Mouse (Mus musculus) c-Kit-positive CD71-negative TER-119-negative erythroid progenitor cells, embryonic 14.5 days (primary cell): ENCODE data around the gene Clec4d.
"Not testable (repeated sequence)": the region's sequence is repeated elsewhere in the genome, so short reads cannot be mapped to it uniquely, and the experiment has no call there.

Source experiments
- DNase-seq: peaks from one replicate; pipeline ENCODE4 v3.0.0-alpha.2; 2013; ENCODE audit warnings: low read depth

Clec4d gene

DNA sequence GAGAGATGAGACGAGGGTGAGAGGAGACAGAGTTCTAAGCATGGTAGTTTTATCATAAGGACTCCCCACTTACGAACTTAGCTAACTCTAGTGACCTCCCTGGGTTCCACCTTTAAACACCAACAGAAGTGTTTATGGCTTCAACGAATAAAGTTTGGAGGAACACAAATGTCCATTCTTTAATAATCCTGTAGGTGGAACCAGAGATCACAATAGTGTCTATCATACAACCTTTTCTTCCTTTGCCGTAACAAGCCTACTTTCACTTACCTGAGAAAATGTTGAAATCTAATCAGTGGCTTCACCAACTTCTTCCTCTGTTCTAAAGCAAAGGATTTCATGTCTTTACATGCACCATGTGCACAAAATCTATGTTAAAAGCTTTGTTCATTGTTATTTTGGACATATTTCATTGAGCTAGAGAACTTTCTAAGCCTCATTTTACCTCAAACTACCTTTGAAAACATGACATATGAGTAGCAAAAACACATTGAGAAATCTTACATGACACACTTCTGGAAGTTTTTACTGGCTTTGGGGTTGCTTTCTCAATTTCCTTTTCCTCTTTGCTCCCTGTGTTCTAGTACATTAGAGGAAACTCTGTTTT, at the start of gene Clec4d:
Gene Clec4d (plus strand): TSS at position 557 of the 607 bp plus-strand sequence.
- peak; percentile 41 for DNase-seq

GRCm38 (mm10) chr6:123227519-123228166, 34.3 kb upstream of the Clec4d start:
- DNase-seq, result no peak

- no peak for DNase-seq
Measured at GRCm38 (mm10) chr6:123229644-123230043, 32.3 kb upstream of the Clec4d start, which contains the start of gene Clec4n. Clec4n (plus strand) TSS chr6:123229843.

DNA sequence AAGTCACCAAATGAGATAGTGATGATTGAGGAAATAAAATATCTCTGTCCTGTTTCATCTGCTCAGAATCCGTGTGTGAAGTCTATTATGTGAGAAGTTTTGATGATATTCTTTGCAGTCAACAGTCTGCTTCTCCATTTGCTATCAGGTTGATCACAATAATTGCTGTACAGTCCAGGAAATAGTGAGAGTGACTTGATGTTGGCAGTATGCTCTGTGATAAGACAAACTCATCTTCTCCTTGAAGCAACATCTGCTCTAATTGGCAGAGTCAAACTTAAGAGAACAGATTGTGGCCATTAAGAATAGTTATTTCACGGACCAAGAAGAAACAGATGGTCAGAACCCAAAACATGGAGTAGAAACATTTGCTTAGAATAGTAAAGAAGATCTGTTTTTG, 30.8 kb upstream of the Clec4d start:
- no peak for DNase-seq

DNA sequence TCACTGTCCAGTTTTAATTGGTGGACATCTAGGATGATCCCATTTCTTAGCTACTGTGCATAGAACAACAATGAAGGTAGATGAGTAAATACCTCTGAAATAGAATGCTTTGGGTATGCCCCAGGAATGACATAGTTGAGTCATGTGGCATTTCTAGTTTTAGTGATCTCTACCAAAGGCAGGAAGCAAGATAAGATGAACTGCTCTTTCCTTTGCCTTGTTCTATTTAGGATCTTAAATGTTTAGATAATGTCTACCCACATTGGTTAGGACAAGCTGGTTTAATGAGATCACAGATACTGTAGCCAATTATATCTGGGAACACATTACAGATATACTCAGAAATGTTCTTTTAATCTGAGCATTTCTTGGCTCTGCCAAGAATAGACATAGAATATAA, 24.3 kb upstream of the Clec4d start:
- no peak for DNase-seq

GRCm38 (mm10) chr6:123244201-123244600, 17.7 kb upstream of the Clec4d start:
- DNase-seq, result no peak

- not testable (repeated sequence) for DNase-seq
Measured at GRCm38 (mm10) chr6:123248862-123249261, 13.0 kb upstream of the Clec4d start.

GRCm38 (mm10) chr6:123252735-123253134, 9.2 kb upstream of the Clec4d start:
- DNase-seq, result peak; percentile 49

DNA sequence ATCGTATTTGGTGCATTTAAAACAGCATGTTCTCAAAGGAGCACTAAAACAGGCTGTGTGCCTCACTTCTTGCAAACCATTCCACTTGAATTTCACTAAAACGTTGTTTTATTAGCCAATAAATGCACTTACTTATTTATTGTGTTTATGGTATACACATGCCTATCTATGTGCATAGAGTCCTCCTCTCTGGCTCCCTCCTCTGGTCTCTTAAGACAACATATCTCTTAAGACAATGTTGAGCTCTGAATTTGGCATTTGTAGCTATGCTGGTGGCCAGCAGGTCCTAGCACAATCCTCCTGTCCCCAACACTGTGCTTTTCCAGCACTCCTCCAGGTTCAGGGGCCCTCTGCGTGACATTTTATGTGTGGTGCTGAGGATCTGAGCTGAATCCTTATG, 3.0 kb upstream of the Clec4d start:
- no peak for DNase-seq

GRCm38 (mm10) chr6:123259889-123260603, 1.9 kb upstream of the Clec4d start:
- peak; percentile 40 for DNase-seq

- DNase-seq, result no peak
Measured at GRCm38 (mm10) chr6:123260868-123261267, 1.0 kb upstream of the Clec4d start.

DNA sequence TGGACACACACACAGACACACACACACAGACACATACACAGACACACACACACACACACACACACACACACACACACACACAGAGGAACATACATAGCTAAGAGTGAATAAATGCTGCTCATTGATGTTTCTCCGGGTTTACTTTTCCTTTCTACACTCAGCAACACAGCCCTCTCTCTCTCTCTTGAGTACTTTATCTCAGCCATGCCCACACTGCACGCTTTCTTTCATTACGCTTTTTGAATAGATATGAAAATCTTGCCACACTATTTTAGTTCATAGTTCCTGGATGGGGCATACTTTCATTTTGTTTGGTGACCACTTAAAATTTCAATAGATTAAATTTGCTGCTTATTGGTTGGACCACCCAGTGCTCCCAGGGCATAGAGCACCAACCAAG, 2.3 kb downstream of the Clec4d start:
- no peak for DNase-seq

DNA sequence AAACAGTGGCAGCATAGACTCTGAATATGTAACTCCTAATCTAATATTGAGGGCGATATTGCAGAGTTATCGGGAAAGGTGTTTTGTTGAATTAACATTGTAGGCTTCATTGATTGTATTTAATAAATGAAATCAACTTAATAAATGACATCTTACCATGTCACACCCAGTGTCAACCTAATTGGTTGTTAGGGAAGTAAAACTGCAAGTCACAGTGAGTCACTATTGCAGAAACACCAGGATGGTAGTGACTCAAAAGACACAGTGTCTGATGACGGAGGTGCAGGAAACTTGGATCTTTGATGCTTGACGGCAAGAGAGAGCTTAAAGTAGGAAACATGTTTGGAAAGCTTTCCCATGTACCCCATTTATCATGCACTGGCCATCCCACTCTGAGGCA, 3.9 kb downstream of the Clec4d start:
- DNase-seq, result no peak

- no peak for DNase-seq
Measured at GRCm38 (mm10) chr6:123266945-123267344, 5.0 kb downstream of the Clec4d start.

GRCm38 (mm10) chr6:123279443-123279842, 17.5 kb downstream of the Clec4d start:
- no peak for DNase-seq

- DNase-seq, result no peak
Measured at GRCm38 (mm10) chr6:123286311-123286710, 24.4 kb downstream of the Clec4d start.

GRCm38 (mm10) chr6:123288931-123289330, 27.0 kb downstream of the Clec4d start:
- no peak for DNase-seq

DNA sequence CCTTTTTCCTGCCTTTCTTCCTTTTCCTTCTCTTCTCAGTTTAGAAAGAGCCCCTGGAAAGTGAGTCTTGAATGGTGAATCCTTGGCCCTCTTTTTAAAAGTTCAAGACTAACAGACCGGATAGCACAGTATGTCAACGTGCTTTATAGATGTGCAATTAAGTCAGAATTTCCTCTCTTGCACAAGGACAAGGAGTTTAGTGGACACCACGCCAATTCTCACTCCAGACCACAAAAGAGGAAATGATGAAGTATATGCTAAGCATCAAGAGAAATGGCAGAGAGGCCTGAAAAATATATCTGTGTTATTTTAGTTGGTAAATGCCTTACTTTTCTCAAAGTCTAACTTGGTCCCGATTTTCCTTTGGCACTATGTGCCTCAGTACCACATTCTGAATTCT, 27.8 kb downstream of the Clec4d start, which contains the start of gene Clec4e:
Gene Clec4e (minus strand): TSS at position 118 of the 400 bp plus-strand sequence.
- DNase-seq, result no peak

- DNase-seq, result peak; percentile 29
Measured at GRCm38 (mm10) chr6:123292751-123293400, 31.0 kb downstream of the Clec4d start.

DNA sequence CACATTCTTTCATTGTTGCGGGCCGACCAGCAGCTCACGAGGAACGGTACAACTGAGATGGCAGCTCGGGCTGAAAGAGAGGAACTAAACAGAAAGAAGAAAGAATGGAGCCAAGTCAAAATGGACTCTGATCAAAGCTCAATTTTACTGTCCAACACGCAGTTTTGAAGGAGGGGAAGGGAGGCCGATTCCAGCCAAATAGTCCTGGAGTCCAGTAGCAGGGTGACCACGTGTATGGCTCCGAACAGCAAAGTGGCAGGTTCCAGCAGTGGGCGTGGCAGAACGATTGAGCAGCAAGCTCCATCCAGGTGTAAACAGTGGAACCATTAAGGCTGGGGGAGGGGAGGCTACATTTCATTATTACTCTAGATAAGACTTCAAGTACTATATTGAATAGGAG, 31.6 kb downstream of the Clec4d start:
- DNase-seq, result not testable (repeated sequence)

GRCm38 (mm10) chr6:123296687-123297086, 34.8 kb downstream of the Clec4d start:
- no peak for DNase-seq

GRCm38 (mm10) chr6:123306315-123306714, 44.4 kb downstream of the Clec4d start:
- DNase-seq, result not testable (repeated sequence)

DNA sequence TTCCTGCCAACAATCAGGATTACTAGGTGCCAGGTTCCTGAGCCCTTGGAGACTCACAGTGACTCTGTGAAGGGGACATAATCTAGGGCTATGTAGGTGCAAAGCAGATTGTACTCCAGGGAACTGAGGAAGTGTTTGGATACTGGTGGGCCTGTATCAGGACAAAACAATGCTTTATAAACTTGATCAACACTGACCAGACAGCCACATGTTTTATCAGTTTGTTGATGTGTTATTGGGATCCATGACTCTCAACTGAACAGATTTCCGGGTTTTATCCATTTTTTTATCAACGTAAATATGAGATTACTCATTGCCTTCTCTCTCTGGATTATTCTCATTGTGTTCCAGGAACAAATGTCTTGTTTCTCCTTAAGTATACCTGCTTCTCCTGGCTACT, 46.1 kb downstream of the Clec4d start, which contains the start of gene Vmn2r19:
Gene Vmn2r19 (plus strand): TSS at position 301 of the 400 bp plus-strand sequence.
- no peak for DNase-seq
